ENCODE assay signal across 26 mouse cellular contexts in the genomic region with DNA sequence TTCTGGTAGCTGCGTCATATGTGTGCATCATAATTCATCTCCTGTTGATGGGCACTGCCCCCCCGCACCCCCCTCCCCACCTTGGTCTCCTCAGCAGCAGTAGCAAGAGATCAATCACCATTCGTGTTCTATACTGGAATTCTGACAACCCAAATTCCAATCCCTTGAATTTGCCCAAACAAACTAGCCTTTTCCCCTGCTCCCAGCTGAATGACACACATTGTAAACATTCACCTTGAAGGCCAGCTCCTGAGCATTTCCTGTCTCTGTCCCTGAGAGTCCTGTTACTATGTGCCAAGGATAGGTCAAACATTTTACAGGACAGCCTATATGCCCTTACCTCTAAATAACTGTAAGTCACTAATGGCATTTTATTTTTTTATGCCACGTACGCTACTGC. TPM values are rescaled to one million over a fixed set of nuclear protein-coding genes. Genes with fewer than 3 reads are reported as not detected.
"Had no signal": no experiment of that assay in that cellular context is flagged by ENCODE, and none has a peak within 500 bp of the region (broad histone marks: within the 10 kb centered on the region; RNA-seq: fewer than 3 reads in every experiment).

No protein-coding gene starts in this region.

- H3K9ac ChIP-seq: heart, embryonic 13.5 days; heart, embryonic 15.5 days; hindbrain, embryonic 12.5 days; hindbrain, embryonic 14.5 days; intestine, embryonic 15.5 days; limb, embryonic 12.5 days; liver, embryonic 14.5 days had no signal

- H3K27ac ChIP-seq: heart, adult 2 months; heart, embryonic 13.5 days; heart, embryonic 15.5 days; hindbrain, embryonic 10.5 days; hindbrain, embryonic 12.5 days; hindbrain, embryonic 14.5 days; intestine, embryonic 15.5 days; layer of hippocampus, adult 2 months; left cerebral cortex, adult 2 months; limb, embryonic 10.5 days; limb, embryonic 12.5 days; liver, embryonic 14.5 days had no signal

- H3K4me2 ChIP-seq: heart, embryonic 11.5 days; heart, embryonic 13.5 days; heart, embryonic 15.5 days; hindbrain, embryonic 12.5 days; hindbrain, embryonic 14.5 days; intestine, embryonic 15.5 days; limb, embryonic 12.5 days had no signal

- H3K9me3 ChIP-seq: heart, embryonic 13.5 days; heart, embryonic 15.5 days; hindbrain, embryonic 10.5 days; hindbrain, embryonic 12.5 days; intestine, embryonic 15.5 days; limb, embryonic 10.5 days; limb, embryonic 12.5 days had no signal

- H3K4me3 ChIP-seq: heart, adult 2 months; heart, embryonic 13.5 days; heart, embryonic 15.5 days; hindbrain, embryonic 10.5 days; hindbrain, embryonic 12.5 days; intestine, embryonic 15.5 days; layer of hippocampus, adult 2 months; left cerebral cortex, adult 2 months; limb, embryonic 10.5 days; limb, embryonic 12.5 days had no signal

- H3K36me3 ChIP-seq: heart, embryonic 13.5 days; heart, embryonic 15.5 days; hindbrain, embryonic 10.5 days; hindbrain, embryonic 12.5 days; intestine, embryonic 15.5 days; limb, embryonic 10.5 days; limb, embryonic 12.5 days had no signal

- ATAC-seq: hindbrain, embryonic 16.5 days; inflammation-experienced regulatory T-cells, adult 6 months; intestine, embryonic 15.5 days; intestine, postnatal 0 days had no signal

- H3K27me3 ChIP-seq: heart, embryonic 13.5 days; heart, embryonic 15.5 days; hindbrain, embryonic 12.5 days; intestine, embryonic 15.5 days; limb, embryonic 12.5 days had no signal

- H3K4me1 ChIP-seq: heart, embryonic 13.5 days; heart, embryonic 15.5 days; hindbrain, embryonic 10.5 days; hindbrain, embryonic 12.5 days; intestine, embryonic 15.5 days; limb, embryonic 10.5 days; limb, embryonic 12.5 days had no signal

- DNase-seq: gastrocnemius, postnatal 10 days; gastrocnemius, postnatal 25 days; heart, adult 2 months; heart, postnatal 14 days; heart, postnatal 4 days; kidney, adult 18-20 months; kidney, adult 8-10 months; kidney, postnatal 10 days; kidney, postnatal 25 days; kidney, postnatal 4 days; liver had no signal

RNA-seq across cellular contexts. Expression of a gene that starts 21.9 kb away (rescaled TPM):
- polyA plus RNA-seq: heart, embryonic 11.5 days; limb, embryonic 10.5 days had no signal
